Mouse (Mus musculus) G1E (cell line): ENCODE results near the gene Ap2m1. TPM values are rescaled to one million over a fixed set of nuclear protein-coding genes. Genes with fewer than 3 reads are reported as not detected.
A peak's percentile ranks its signal among the peaks of the same experiment; 100 is the strongest.
"Not testable (repeated sequence)": the region's sequence is repeated elsewhere in the genome, so short reads cannot be mapped to it uniquely, and the experiment has no call there.

ENCODE experiments used
- ATAC-seq: 2 replicates; pipeline ENCODE4 v1.8.0; 2016; ENCODE audit warnings: mild to moderate bottlenecking; ENCODE audit not compliant: insufficient number of reproducible peaks, poor library complexity, low FRiP score, severe bottlenecking; ENCODE audit errors: extremely low read depth
- DNase-seq: peaks from one replicate; pipeline ENCODE4 v3.0.0; 2012; ENCODE audit warnings: low spot score
- H3K27me3 ChIP-seq: 2 replicates; pipeline ENCODE4 v1.6.1; 2012; ENCODE audit warnings: mild to moderate bottlenecking, low read length, inconsistent platforms; ENCODE audit not compliant: insufficient read depth
- H3K36me3 ChIP-seq: replicated peaks from 2 replicates; pipeline ENCODE3; 2012; ENCODE audit warnings: mild to moderate bottlenecking, inconsistent platforms
- H3K4me1 ChIP-seq: 2 replicates; pipeline ENCODE4 v1.6.1; 2012; ENCODE audit warnings: low read depth, low read length, inconsistent platforms, mixed read lengths; ENCODE audit not compliant: insufficient read depth
- H3K4me3 ChIP-seq: 2 replicates; pipeline ENCODE4 v1.5.1; 2012; ENCODE audit warnings: low read depth, mild to moderate bottlenecking, inconsistent platforms, low read length, moderate library complexity, mixed read lengths
- H3K9me3 ChIP-seq: replicated peaks from 2 replicates; pipeline ENCODE4 v1.6.1; 2012; ENCODE audit warnings: inconsistent platforms
- CTCF ChIP-seq: IDR thresholded peaks from 2 replicates; pipeline ENCODE4 v1.5.1; 2012; ENCODE audit warnings: low read depth, low read length, inconsistent platforms, mixed read lengths
- GATA1 ChIP-seq: IDR thresholded peaks from 2 replicates; pipeline ENCODE4 v1.6.1; 2012; ENCODE audit warnings: borderline replicate concordance, low read length, inconsistent platforms, mixed read lengths
- GATA2 ChIP-seq: IDR thresholded peaks from 2 replicates; pipeline ENCODE4 v1.6.1; 2012; ENCODE audit warnings: low read depth, low read length, inconsistent platforms, borderline replicate concordance
- POLR2AphosphoS5 ChIP-seq: IDR thresholded peaks from 2 replicates; pipeline ENCODE4 v1.6.1; 2012; ENCODE audit warnings: low read depth, low read length, inconsistent platforms; ENCODE audit not compliant: insufficient replicate concordance
- TAL1 ChIP-seq: conservative IDR thresholded peaks from 2 replicates; pipeline ENCODE4 v1.6.1; 2012; ENCODE audit warnings: low read depth, low read length, inconsistent platforms, mixed read lengths
- polyA plus RNA-seq: library from polyadenylated mRNA; stranded (reverse); fragments of >175 nt; gene quantifications from 2 replicates; pipeline ENCODE4 v1.2.3, GENCODE M21; 2012
- total RNA-seq, 2 experiments: library from RNA; stranded (forward) in 1 of 2; stranded (reverse) in 1 of 2; fragments of 200-1000 nt in 1 of 2; fragments of >200 nt in 1 of 2; fragmentation: Nextera tagmentation in 1 of 2; gene quantifications; 2 replicates each; pipeline ENCODE4 v1.2.3; 2014 to 2017

Ap2m1 gene
- 302 and 342 TPM in 2 replicates for total RNA-seq (2014; fragmentation: Nextera tagmentation)
- total RNA-seq (2017): 173 and 186 TPM in 2 replicates
- 67.5 and 73.4 TPM in 2 replicates for polyA plus RNA-seq

GRCm38 (mm10) chr16:20535296-20536080 is at the start of gene Ap2m1:
TSS of gene Ap2m1 (plus strand) at chr16:20535478.
- H3K27me3 ChIP-seq: no peaks in the 10 kb centered on the region
- H3K4me1 ChIP-seq: peaks cover 42% of the 10 kb centered on the region
- ATAC-seq (peak; percentile 96), DNase-seq (peak; percentile 74)
- H3K4me3 ChIP-seq: peak within 1 kb of the TSS; percentile 83
- H3K36me3 ChIP-seq: peaks cover 66% of the 10 kb centered on the region
- no peaks in the 10 kb centered on the region for H3K9me3 ChIP-seq
- TF ChIP-seq TAL1 (no peak), CTCF (no peak), GATA2 (no peak), GATA1 (no peak), POLR2AphosphoS5 (no peak)

- peaks cover 7% of the 10 kb centered on the region; the same call in 1 of the 2 replicates for H3K4me1 ChIP-seq
- DNase-seq: no peak
- no peak for ATAC-seq
- no peak for TF ChIP-seq GATA2
- TF ChIP-seq CTCF: no peak
- TF ChIP-seq GATA1: no peak
- TF ChIP-seq POLR2AphosphoS5: no peak
- TF ChIP-seq TAL1: no peak
- no peak overlapping the region for H3K4me3 ChIP-seq
- no peaks in the 10 kb centered on the region for H3K9me3 ChIP-seq
- H3K27me3 ChIP-seq: peaks cover 17% of the 10 kb centered on the region
- H3K36me3 ChIP-seq: no peaks in the 10 kb centered on the region
Observed at GRCm38 (mm10) chr16:20486048-20486447, 49.2 kb upstream of the Ap2m1 start.

- Histone ChIP-seq H3K27me3 (peaks cover 17% of the 10 kb centered on the region), H3K9me3 (no peaks in the 10 kb centered on the region), H3K4me3 (no peak overlapping the region), H3K4me1 (peaks cover 7% of the 10 kb centered on the region; the same call in 1 of the 2 replicates), H3K36me3 (no peaks in the 10 kb centered on the region)
- DNase-seq (no peak), ATAC-seq (no peak)
- no peak for TF ChIP-seq CTCF
- TF ChIP-seq TAL1: no peak
- no peak for TF ChIP-seq GATA1
- no peak for TF ChIP-seq GATA2
- TF ChIP-seq POLR2AphosphoS5: no peak
Observed at GRCm38 (mm10) chr16:20488151-20488550, 47.1 kb upstream of the Ap2m1 start.

- ATAC-seq: not testable (repeated sequence)
Observed at GRCm38 (mm10) chr16:20488751-20489150, 46.5 kb upstream of the Ap2m1 start.

GRCm38 (mm10) chr16:20489233-20489632 is 46.0 kb upstream of the Ap2m1 start:
- H3K9me3 ChIP-seq: no peaks in the 10 kb centered on the region
- DNase-seq: no peak
- no peaks in the 10 kb centered on the region for H3K36me3 ChIP-seq
- H3K4me1 ChIP-seq: peaks cover 7% of the 10 kb centered on the region; the same call in 1 of the 2 replicates
- peaks cover 17% of the 10 kb centered on the region for H3K27me3 ChIP-seq
- H3K4me3 ChIP-seq: no peak overlapping the region
- TF ChIP-seq GATA2 (no peak), TAL1 (no peak), POLR2AphosphoS5 (no peak), GATA1 (no peak), CTCF (no peak)
- no peak for ATAC-seq

More at GRCm38 (mm10) chr16:20488751-20489150, 46.5 kb upstream of the Ap2m1 start:
- peaks cover 17% of the 10 kb centered on the region for H3K27me3 ChIP-seq
- not testable (repeated sequence) for H3K36me3 ChIP-seq, H3K4me1 ChIP-seq, DNase-seq, H3K4me3 ChIP-seq, H3K9me3 ChIP-seq

- ATAC-seq (no peak), DNase-seq (no peak)
- no peaks in the 10 kb centered on the region for H3K36me3 ChIP-seq
- peaks cover 14% of the 10 kb centered on the region for H3K27me3 ChIP-seq
- no peaks in the 10 kb centered on the region for H3K9me3 ChIP-seq
- H3K4me1 ChIP-seq: peaks cover 8% of the 10 kb centered on the region; the same call in 1 of the 2 replicates
- no peak for TF ChIP-seq GATA1
- no peak for TF ChIP-seq TAL1
- TF ChIP-seq CTCF: no peak
- no peak for TF ChIP-seq GATA2
- no peak for TF ChIP-seq POLR2AphosphoS5
- no peak overlapping the region for H3K4me3 ChIP-seq
Observed at GRCm38 (mm10) chr16:20490581-20490980, 44.7 kb upstream of the Ap2m1 start.
